Mouse (Mus musculus) fibroblast of lung, adult 2 months (primary cell): Measurements from ENCODE around the gene Aatk.

Source experiments
- DNase-seq: peaks from one replicate; pipeline ENCODE4 v3.0.0-alpha.2; 2011; ENCODE audit warnings: low read depth

Aatk gene

GRCm38 (mm10) chr11:120046553-120047191 lies at the start of gene Aatk:
Gene Aatk, minus strand, starts transcription at chr11:120047167.
- no peak for DNase-seq

GRCm38 (mm10) chr11:120092817-120093591 lies 46.0 kb upstream of the Aatk start:
- DNase-seq, result no peak

GRCm38 (mm10) chr11:120090661-120091060 lies 43.7 kb upstream of the Aatk start:
- DNase-seq, result no peak

GRCm38 (mm10) chr11:120086702-120087152 lies 39.8 kb upstream of the Aatk start, which contains the start of gene Cep131:
Gene Cep131, minus strand, starts transcription at chr11:120086827.
- peak; percentile 92 for DNase-seq

GRCm38 (mm10) chr11:120085891-120086627 lies 39.1 kb upstream of the Aatk start:
- DNase-seq, result no peak

GRCm38 (mm10) chr11:120080282-120080681 lies 33.3 kb upstream of the Aatk start:
- no peak for DNase-seq

GRCm38 (mm10) chr11:120076191-120076590 lies 29.2 kb upstream of the Aatk start:
- no peak for DNase-seq

GRCm38 (mm10) chr11:120072986-120073647 lies 26.1 kb upstream of the Aatk start:
- no peak for DNase-seq

- no peak for DNase-seq
These were observed 24.9 kb upstream of the Aatk start for GRCm38 (mm10) chr11:120071731-120072320.

- DNase-seq, result no peak
These were observed 24.1 kb upstream of the Aatk start for GRCm38 (mm10) chr11:120071065-120071464.

- no peak for DNase-seq
These were observed 23.4 kb upstream of the Aatk start for GRCm38 (mm10) chr11:120070286-120070930.

- DNase-seq, result no peak
These were observed 22.3 kb upstream of the Aatk start for GRCm38 (mm10) chr11:120069261-120069660.

GRCm38 (mm10) chr11:120067834-120068233 lies 20.9 kb upstream of the Aatk start:
- DNase-seq, result no peak

- DNase-seq, result no peak
These were observed 18.3 kb upstream of the Aatk start for GRCm38 (mm10) chr11:120065291-120065690.

GRCm38 (mm10) chr11:120064668-120065040 lies 17.7 kb upstream of the Aatk start:
- no peak for DNase-seq

- DNase-seq, result no peak
These were observed 17.2 kb upstream of the Aatk start for GRCm38 (mm10) chr11:120064006-120064667.

- no peak for DNase-seq
These were observed 16.4 kb upstream of the Aatk start for GRCm38 (mm10) chr11:120063326-120063725.

- DNase-seq, result no peak
These were observed 13.7 kb upstream of the Aatk start for GRCm38 (mm10) chr11:120060634-120061033.

- DNase-seq, result no peak
These were observed 9.2 kb upstream of the Aatk start for GRCm38 (mm10) chr11:120055953-120056732.

GRCm38 (mm10) chr11:120053846-120054245 lies 6.9 kb upstream of the Aatk start:
- no peak for DNase-seq
